Mouse (Mus musculus) NIH3T3 (cell line): ENCODE results near the gene Vamp5.

Source experiments
- DNase-seq: peaks from one replicate; pipeline ENCODE4 v3.0.0-alpha.2; 2012; ENCODE audit warnings: low read depth

Vamp5 gene

DNA sequence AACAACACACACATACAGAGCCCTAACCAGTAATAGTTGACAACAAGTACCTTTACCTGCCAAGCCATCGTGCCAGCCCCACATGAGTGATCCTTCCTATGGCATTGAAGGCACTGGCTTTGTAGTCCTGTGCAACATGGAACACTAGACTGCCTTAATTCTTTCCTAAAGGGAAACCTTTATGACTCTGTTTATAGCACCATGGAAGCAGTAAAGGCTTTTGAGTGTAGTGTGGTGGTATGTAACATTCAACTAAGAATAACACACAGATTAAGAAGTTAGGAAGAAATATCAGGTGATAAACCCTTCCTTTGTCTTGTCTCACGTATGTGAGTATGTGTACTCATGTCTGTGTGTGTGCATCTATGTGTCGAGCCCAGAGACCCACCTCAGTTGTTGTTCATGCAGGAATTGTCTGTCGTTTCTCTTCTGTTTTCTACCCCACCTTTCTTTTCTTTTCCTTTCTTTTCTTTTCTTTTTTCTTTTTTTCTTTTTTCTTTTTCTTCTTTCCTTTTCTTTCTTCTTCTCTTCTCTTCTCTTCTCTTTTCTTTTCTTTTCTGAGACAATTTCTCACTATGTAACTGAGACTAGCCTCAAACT, 13.3 kb downstream of the Vamp5 start, which contains the start of gene Rnf181:
Rnf181 (minus strand) TSS at position 113 of the 600 bp plus-strand sequence.
- no peak for DNase-seq

DNA sequence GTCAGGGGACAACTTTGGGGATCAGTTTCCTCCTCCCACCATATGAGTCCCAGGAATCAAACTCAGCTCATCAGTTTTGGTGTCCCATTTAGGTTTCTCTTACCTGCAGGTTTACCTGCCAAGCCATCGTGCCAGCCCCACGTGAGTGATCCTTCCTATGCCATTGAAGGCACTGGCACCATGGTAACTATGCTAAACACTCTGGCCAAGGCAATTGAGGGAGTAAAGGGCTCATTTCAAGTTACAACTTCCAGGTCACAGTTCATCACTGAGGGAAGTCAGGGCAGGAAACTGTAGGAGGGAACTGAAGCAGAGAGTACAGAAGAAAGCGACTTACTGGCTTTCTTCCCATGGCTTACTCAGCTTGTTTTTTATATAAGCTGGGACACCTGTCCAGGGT, 14.0 kb downstream of the Vamp5 start:
- no peak for DNase-seq

DNA sequence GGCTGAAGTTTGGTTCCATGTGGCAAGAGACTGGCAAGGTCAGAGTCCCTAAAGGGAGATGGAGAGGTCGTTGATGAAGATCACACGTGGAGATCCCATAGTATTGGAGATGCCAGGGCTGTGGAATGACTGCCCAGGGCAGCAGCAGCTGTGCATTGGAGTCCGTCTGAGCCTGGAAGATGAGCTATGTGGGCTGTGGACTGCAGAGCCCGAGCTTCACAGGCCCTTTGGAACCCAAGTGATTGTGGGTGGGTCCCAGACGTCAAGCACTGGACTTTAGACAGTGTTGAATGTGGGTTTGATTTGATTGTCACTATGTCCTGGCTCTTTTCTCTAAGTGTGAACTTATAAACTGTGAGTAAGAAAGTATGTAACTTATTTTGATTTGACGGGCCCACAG, 15.3 kb downstream of the Vamp5 start:
- no peak for DNase-seq

DNA sequence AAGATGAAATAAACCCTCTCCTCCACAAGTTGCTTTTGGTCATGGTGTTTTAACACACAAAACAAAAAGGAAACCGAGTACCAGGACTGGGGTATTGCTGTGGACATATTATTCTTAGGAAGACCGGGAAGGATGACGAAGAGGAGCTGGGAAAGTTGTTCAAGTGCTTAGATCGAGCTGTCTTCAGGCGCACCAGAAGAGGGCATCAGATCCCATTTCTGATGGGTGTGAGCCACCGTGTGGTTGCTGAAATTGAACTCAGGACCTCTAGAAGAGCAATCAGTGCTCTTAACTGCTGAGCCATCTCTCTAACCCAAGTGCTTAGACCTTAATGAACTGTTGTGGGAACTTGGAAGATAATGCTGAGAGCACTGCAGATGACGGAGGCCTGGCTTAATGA, 16.3 kb downstream of the Vamp5 start:
- DNase-seq: peak; percentile 49

DNA sequence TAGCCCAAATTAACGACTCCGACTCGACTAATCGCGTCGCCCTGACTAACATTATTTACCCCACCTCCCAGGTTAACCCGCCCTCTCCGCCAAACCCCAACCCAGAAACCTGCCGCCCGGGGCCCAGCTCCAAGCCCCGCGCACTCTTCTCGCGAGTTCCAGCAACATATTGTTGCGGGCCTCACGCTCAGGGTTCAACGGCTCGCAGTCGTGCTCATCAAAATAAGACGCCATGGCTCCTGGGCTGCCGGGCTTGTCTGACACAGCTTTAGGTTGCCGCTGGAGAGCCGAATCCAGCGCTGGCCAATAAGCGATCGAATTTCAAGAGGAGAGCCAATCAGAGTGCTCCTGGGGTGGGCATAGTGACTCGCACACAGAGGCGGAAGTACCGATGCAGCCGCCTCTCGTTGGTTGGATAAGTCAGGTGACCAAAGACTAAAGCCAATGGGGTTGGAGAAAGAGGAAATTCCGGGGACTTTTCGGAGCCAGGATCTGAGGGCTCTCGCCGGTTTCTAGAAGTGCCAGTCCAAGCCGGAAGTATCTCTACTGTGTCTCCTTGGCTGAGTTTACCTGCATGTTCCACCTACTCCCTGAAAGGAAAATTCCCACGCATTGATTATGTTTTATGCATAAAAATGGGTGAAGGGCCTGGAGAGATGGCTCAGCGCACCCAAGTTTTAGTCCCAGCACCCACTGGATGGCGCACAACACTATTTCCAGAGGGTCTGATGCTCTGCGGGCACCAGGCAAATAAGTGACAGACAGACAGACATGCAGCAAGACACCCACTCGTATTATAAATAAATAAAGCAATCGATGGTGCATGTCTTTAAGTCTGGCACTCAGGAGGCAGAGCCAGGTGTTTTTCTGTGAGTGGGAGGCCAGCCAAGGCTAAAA, 17.9 kb downstream of the Vamp5 start:
- peak; percentile 98 for DNase-seq

DNA sequence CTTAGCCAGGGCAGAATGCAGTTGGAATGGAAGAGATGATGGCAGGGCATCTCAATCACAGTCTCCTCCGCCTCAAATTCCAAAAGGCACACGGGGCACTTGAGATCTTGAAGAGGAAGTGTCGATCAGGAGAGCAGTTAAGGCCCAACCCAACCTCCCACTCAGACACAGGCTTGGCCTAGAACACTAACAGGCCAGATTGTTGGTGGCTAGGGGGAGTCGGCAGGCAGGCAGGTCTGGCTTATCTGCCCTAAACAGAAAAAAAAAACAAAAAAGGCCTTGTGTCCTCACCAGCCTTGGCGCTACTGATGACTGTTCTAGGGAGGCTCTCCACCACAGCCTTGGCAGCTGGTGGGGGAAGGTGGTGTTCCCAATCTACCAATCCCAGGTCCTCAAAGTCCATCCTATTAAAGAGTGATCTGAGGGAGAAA, 19.1 kb downstream of the Vamp5 start:
- no peak for DNase-seq

DNA sequence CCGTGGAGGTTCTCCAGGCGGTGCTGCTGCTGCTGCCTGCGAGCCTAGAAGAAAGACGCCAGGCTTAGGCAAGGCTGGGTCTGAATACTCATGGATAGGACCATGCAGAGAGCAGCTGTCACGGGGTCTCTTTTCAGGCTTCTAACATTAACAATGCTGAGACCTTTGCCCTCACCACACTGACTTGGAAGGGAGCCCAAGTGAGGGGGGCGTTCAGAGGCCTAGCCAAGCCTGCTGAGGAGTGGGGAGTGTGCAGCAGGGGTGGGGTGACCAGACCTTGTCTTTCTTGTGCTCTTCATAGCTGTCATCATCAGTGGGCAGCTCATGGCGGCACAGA, 19.7 kb downstream of the Vamp5 start:
- DNase-seq: no peak

DNA sequence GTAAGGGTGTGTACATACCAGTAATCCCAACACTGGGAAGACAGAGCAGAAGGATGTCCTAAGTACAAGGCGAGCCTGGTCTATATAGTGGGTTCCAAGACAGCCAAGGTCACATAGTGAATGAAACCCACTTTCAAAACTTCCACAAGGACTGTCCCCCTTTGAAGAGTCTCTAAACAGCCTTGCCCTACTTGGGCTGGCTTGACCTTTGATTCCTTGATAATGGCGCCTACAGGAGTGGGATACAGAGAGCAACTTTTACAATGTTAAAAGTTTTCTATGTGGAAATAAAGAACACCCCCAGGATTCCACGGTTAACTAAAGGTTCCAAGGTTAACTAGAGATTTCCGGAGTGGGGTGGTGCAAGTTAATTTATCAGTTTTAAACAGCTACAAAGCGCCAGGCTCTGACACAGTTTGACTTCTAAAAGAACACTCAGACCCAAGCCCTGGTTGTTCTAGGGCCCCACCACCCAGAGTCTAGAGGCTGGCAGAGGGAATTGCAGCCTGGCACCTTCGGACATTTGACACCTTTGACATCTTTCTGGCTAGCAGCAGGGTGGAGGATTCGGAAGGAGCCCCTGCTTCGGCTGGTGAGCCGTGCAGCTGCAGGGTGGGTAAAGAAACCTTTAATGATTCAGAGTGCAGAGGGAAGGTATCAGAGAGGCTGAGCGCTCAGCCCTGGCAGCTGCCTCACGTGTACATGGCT, 20.2 kb downstream of the Vamp5 start:
- no peak for DNase-seq

DNA sequence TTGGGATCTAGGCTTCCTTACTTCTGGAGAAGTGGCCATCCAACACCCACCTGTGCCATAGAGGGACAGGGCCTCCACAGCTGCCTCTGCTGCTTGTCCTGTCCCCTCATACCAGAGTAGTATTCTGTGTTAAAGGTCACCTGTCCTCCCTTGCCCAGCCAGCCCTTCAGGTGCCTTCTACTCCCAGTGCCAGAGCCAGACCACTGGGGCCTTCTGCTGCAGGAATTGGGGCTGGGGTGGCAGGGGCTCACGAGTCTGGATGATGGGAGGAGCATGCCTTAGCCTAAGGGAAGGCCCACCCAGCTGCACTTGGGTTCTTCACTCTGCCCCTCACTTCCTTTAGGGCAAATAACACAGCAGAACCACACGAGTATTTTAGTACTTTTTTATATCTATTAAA, 20.9 kb downstream of the Vamp5 start:
- DNase-seq: no peak

DNA sequence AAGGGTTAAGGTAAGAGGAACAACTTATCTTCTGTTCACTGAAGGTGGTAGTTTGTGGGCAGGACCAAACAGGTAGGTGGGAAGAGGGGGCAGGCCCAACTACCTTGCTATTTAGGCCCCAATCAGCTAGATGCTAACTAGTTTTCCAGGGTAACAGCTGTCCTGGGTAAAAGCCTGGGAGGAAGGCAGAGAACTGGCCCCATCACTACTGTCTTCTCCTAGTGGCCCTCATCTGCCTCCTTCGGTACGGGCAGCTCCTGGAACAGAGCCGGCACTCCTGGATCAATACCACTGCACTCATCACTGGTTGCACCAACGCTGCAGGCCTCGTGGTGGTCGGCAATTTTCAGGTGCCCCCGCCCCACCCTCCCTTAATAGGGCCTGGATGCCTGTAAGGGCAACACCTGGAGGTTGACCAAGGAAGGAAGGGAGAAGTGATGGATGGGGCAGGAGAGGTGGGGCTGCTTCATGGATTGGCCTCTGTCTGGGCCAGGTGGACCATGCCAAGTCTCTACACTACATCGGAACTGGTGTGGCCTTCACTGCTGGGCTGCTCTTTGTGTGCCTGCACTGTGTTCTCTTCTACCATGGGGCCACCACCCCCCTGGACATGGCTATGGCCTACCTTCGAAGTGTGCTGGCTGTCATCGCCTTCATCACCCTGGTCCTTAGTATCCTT, 22.0 kb downstream of the Vamp5 start:
- DNase-seq: no peak

DNA sequence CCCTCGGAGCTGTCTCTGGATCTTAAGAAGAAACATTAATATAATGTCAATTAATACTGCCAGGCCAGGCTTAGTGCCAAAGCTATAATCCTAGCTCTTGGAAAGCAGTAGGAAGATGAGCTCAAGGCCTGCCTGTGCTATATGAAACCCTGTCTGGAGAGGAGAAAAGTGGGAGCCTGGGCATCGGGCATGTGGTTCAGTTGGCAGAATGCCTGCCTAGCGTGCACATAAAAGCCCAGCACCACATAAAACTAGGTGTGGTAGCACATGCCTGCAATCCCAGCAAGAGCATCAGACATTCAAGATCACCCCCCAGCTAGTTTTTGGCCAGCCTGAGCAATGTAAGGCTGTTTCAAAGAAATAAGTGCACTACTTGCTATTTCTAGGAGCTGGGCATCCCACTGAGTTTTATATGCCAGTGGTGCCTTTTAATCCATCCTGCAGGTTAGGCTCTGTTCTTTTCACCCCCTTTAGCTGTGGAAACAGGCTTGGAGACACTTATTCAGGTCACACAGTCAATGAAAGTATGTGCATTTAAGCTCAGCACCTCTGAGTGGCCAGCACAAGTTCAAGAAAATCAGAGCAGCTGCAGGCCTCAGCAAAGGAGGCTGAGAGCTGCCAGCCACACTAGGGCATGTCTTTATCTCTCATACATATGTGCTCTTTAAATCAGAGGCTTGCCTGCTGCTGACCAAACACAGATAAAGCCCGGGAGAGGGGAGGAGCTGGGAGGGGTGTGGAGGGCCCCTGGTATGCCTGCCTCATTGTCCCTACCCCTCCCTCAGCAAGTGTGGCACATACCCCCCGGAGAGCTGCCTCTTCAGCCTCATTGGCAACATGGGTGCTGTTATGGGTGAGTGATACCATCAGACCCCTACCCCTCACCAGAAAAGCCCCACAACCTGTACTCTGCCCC, 22.8 kb downstream of the Vamp5 start:
- no peak for DNase-seq

DNA sequence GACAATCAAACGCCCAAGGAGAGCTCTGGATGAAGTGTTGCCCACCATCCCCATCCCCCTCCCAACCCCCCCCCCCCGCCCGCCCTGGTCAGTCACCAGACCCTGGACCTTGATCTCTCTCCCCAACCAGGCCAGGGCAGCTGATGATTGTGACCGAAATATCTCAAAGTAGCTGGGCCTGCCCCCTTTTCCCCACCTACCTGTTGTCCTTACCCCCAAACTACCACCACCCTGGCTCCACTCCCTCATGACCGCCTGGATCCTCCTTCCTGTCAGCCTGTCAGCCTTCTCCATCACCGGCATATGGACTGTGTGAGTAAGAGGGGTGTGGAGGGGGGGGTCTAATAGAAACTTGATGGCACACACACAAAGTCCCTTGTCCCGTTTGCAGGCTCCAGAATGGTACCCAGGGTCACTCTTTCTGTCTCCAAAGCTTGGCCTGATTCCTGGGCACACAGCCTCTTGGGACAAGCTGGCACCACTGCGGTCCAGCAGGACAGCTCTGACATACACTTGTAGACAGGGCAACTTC, 24.2 kb downstream of the Vamp5 start:
- no peak for DNase-seq

DNA sequence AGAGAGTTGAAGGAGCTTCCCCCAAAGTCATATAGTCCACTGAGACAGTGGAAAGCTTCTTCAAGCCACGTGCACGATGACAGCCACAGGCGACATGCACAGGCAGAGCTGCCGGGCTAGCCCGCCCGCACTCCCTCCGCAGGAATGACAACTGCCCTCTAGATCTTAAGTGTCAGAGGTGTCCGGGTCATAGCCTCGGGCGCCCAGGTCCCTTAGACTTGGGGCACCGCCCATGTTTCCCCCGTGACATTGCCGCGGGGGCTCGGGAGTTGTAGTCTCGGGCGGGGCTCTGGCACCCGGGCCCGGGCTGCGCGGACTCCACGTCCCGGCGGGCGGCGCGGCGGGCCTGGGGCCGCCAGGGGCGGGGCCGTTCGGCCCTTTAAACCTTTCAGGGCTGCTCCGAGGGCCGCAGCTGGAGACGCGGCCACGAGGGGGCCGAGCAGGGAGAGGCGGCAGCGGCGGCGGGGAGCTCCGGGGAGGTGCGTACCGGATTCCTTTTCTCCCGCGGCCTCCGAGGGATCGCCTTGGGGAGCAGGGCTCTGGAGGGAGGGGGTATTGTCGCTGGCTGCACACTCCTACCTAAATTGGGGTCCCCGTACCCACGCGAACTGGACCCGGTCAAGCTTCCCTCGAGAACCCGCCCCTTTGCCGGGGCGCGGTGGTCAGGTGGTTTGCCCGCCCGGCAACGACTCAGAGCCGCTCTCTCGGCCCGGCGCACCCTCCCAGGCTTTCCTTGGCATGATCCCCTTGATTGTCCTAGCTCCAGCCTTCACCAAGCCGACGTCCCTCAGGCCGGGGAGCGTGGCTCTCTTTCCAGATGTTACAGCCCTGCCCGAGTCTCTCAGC, 25.0 kb downstream of the Vamp5 start, which contains the start of gene Tmem150a:
Tmem150a (plus strand) TSS at position 382 of the 846 bp plus-strand sequence.
- peak; percentile 90 for DNase-seq

DNA sequence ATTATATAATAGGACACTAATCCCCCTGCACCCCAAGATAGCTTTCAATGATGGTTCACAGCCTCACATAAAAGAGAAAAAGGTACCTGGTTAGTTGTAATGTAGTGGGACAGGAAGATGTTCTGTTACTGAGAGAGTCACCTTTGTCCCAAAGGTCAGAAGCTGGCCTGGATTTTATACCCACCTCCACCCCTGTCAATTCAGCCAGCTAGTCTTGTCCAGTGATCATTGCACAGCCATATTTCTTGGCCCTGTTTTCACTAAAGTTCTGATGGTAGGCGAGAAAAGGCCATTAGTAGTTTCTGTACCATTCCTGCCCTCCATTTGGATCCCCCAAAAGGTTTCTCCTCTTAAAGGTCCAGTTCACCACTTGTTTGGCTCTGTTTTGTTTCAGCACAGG, 26.2 kb downstream of the Vamp5 start:
- no peak for DNase-seq

DNA sequence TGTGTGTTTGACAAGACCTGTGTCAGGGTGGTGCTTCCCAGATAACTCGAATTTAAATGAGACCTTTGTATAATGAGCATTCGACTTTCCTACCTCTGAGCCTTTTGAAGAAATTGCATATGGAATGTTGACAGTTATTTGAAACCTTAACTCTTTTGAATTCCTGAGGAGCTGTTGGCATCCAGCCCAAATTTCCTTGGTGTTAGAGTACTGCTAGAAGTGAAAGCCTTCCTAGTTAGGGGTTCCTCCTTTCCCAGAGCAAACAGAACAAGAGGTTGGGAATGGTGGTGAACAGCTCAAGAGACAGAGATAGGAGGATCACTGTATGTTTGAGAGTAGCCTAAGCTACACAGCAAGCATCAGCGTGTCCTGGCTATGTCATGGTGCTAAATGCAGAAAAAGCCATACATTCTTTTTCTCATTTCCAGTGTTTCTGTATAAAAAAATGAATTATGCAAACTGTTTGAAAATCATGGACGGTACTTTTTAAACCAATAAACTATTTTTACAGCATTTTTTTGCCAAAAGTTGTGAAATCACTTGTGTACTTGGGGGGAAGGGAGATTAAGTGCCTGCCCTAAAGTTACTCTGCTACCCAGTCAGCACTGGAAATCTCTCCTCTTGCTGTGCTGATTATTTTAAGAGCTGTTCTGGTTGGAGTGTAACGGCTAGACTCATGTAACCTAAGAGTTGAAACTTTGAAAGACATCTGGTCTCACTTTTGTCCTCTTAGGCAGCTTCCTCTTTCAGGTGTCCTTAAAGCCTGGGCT, 27.4 kb downstream of the Vamp5 start:
- DNase-seq: peak; percentile 79

DNA sequence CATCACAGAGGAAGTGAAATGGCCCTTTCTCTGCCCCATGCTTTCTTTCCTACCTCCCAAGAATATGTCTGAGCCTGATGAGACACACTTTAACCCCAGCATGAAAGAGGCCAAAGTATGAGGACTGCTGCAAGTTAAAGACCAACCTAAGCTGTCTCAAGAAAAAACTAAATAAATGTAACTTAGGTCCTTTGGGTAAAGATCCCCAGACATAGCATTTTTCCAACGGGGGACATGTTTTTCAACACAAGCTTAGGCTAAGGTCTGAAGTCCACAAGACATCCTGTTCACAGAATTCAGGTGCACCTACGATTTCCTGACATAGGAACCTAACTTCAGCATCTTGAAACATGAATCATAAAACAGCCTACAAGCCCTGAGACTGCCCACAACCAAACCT, 30.1 kb downstream of the Vamp5 start:
- no peak for DNase-seq

DNA sequence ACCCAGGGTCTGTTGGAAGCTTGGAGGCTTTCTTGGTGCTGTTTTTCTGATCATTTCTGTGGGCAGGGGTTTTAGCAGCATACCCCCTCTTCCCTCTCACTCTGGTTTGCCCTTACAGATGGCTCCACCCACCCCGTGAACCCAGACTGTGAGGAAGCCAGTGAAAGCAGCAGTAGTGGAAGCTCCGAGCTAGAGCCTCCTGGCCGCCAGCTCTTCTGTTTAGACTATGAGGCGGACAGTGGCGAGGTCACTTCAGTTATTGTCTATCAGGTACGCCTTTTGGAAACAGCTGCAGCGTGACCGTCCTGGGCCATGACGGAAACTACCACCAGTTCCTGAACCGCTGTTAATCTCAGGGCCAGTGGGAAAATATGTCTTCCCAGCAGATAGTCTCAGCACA, 31.9 kb downstream of the Vamp5 start:
- DNase-seq: no peak

DNA sequence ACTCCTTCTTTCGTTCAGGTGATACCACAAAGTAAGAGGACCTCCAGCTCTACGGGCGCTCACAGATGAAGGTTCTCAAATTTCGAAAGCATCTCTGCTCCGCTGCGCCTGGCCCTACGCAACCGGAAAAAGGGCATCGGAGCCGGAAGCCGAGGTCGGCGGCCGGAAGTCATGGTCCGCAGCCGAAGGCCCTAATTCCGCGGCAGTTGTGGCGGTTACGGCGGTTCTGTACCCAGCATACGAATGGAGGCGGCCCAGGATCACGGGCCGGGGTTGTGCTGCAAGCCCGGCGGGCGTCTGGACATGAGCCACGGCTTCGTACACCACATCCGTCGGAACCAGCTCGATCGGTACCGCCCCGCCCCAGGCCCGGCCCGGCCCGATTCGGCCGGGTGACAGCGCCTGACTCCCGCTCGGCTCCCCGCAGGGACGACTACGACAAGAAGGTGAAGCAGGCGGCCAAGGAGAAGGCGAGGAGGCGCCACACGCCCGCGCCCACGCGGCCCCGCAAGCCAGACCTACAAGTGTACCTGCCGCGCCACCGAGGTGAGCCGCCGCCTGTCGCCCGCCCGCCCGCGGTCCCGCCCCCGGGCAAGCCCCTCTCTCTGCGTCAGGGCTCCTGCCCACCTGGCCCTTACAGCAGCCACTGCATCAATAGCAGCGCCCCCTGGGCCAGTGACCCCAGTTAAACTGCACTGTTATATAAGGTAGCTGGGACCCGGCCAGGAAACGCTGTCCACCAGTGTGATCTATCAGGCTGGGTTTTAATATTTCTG, 32.9 kb downstream of the Vamp5 start, which contains the start of gene 0610030E20Rik:
0610030E20Rik (plus strand) TSS at position 152 of the 776 bp plus-strand sequence.
- DNase-seq: peak; percentile 84
